Comparison of ENCODE assay signal across 9 mouse cellular contexts in the genomic region with DNA sequence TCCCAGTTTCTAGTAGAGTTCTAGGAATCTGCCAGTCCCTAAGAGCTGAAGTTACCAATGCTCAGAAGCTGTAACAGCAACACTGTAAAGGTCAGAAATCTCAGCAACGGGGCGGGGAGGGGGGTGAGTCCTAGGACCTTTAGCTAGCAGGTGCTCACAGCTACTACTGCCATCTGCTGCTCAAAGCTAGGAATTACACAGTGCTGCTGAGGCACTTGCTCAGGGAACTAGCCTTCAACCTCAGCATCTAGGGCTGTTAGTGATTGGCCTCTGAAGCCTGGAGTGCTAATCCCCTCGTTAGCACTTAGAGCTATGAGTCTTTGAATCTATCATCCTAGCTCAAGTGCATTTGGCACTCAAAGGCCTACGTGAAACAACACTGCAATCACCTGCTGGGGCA. TPM values are rescaled to one million over a fixed set of nuclear protein-coding genes. Genes with fewer than 3 reads are reported as not detected.
DNase-seq lines count a peak whose midpoint lies in the region; ATAC-seq and TF ChIP-seq lines count a peak whose summit lies in the region.
"Had no signal": no experiment of that assay in that cellular context is flagged by ENCODE, and none has a peak within 500 bp of the region (broad histone marks: within the 10 kb centered on the region; RNA-seq: fewer than 3 reads in every experiment).

No protein-coding gene starts in this region.

- 21% methylated on average over 4 of the region's 4 CpGs for WGBS in heart, adult 2 months
- WGBS in heart, embryonic 10.5 days = 14% methylated on average over 4 of the region's 4 CpGs
- WGBS in heart, postnatal 0 days = 14% methylated on average over 4 of the region's 4 CpGs
- WGBS in limb, embryonic 10.5 days = 11% methylated on average over 4 of the region's 4 CpGs
- 15% methylated on average over 4 of the region's 4 CpGs for WGBS in neural tube, embryonic 11.5 days

- no peak overlapping the region for H3K4me3 ChIP-seq in heart, adult 2 months
- H3K4me3 ChIP-seq in heart, embryonic 10.5 days = no peak overlapping the region
- H3K4me3 ChIP-seq in heart, postnatal 0 days (ENCODE audit: low read depth, low read length) = no peak overlapping the region
- H3K4me3 ChIP-seq in limb, embryonic 10.5 days = no peak overlapping the region
- no peak overlapping the region for H3K4me3 ChIP-seq in neural tube, embryonic 11.5 days (ENCODE audit: low read depth, low read length)

- H3K27me3 ChIP-seq in heart, adult 2 months (ENCODE audit: control insufficient read depth, insufficient read depth, low read length) = no peaks in the 10 kb centered on the region
- H3K27me3 ChIP-seq in heart, embryonic 10.5 days (ENCODE audit: insufficient read depth, poor library complexity, severe bottlenecking) = no peaks in the 10 kb centered on the region
- no peaks in the 10 kb centered on the region for H3K27me3 ChIP-seq in heart, postnatal 0 days (ENCODE audit: control insufficient read depth, insufficient read depth, low read length)
- H3K27me3 ChIP-seq in limb, embryonic 10.5 days (ENCODE audit: low read depth, poor library complexity, severe bottlenecking) = no peaks in the 10 kb centered on the region
- H3K27me3 ChIP-seq in neural tube, embryonic 11.5 days (ENCODE audit: control insufficient read depth, insufficient read depth, low read length) = no peaks in the 10 kb centered on the region

- H3K79me2 ChIP-seq in heart, adult 2 months (replicated peaks; ENCODE audit: control insufficient read depth, insufficient read depth, low read length) = no peaks in the 10 kb centered on the region; the same call in 1 of the 2 replicates

- peaks cover 3% of the 10 kb centered on the region; the same call in 1 of the 2 replicates for H3K4me1 ChIP-seq in heart, adult 2 months (ENCODE audit: control insufficient read depth, insufficient read depth, low read length)
- H3K4me1 ChIP-seq in heart, embryonic 10.5 days = no peaks in the 10 kb centered on the region
- H3K4me1 ChIP-seq in heart, postnatal 0 days (ENCODE audit: control insufficient read depth, insufficient read depth) = no peaks in the 10 kb centered on the region
- H3K4me1 ChIP-seq in limb, embryonic 10.5 days = peaks cover 3% of the 10 kb centered on the region; the same call in 1 of the 2 replicates
- H3K4me1 ChIP-seq in neural tube, embryonic 11.5 days (ENCODE audit: control insufficient read depth, insufficient read depth, low read length) = no peaks in the 10 kb centered on the region

- peak; percentile 93 for TF ChIP-seq CTCF in heart, adult 2 months (IDR thresholded peaks at IDR 0.05)
- TF ChIP-seq CTCF in heart, postnatal 0 days (IDR thresholded peaks at IDR 0.05; ENCODE audit: low read depth) = peak; percentile 64

- no peak overlapping the region for H3K4me2 ChIP-seq in heart, postnatal 0 days (ENCODE audit: low read depth, low read length)
- H3K4me2 ChIP-seq in neural tube, embryonic 11.5 days (ENCODE audit: low read depth) = no peak overlapping the region

- TF ChIP-seq POLR2A in heart, adult 2 months (IDR thresholded peaks at IDR 0.05; ENCODE audit: insufficient read depth, low read depth, low read length) = no peak

- peak; percentile 24 to 37 for DNase-seq in heart, adult 2 months
- DNase-seq in heart, embryonic 10.5 days (ENCODE audit: low spot score) = no peak
- DNase-seq in Muller cell, postnatal 12 days (ENCODE audit: inconsistent ontology term) = peak; percentile 25
- peak; percentile 50 to 65 for DNase-seq in cerebellum, postnatal 25 days
- DNase-seq in heart, postnatal 0 days (ENCODE audit: low spot score) = peak; percentile 46
- peak; percentile 61 for DNase-seq in limb, embryonic 10.5 days (ENCODE audit: low spot score)
- DNase-seq in neural tube, embryonic 11.5 days (ENCODE audit: low spot score) = peak; percentile 48
- DNase-seq in yolk sac, embryonic 10.5 days (ENCODE audit: low spot score) = peak; percentile 9

- no peak overlapping the region for H3K9ac ChIP-seq in heart, adult 2 months (ENCODE audit: low read depth, low read length)
- no peak overlapping the region for H3K9ac ChIP-seq in heart, postnatal 0 days (replicated peaks; ENCODE audit: low read depth, low read length)
- H3K9ac ChIP-seq in neural tube, embryonic 11.5 days (ENCODE audit: low read length) = no peak overlapping the region

- ATAC-seq in heart, postnatal 0 days (ENCODE audit: insufficient read depth, low read depth) = 0 out of 2 replicates have a peak, but pooled peaks have one; percentile 24
- ATAC-seq in neural tube, embryonic 11.5 days (ENCODE audit: insufficient read depth, low FRiP score, low TSS enrichment) = peak; percentile 58; the same call in 1 of the 2 replicates

- no peak overlapping the region for H3K27ac ChIP-seq in heart, adult 2 months
- H3K27ac ChIP-seq in heart, embryonic 10.5 days = no peak overlapping the region
- no peak overlapping the region for H3K27ac ChIP-seq in heart, postnatal 0 days (ENCODE audit: low read depth)
- H3K27ac ChIP-seq in limb, embryonic 10.5 days = no peak overlapping the region
- no peak overlapping the region for H3K27ac ChIP-seq in neural tube, embryonic 11.5 days (ENCODE audit: low read depth, low read length)

- no peak for TF ChIP-seq EP300 in heart, adult 2 months (IDR thresholded peaks at IDR 0.05; ENCODE audit: insufficient read depth, low read depth, low read length)
- no peak for TF ChIP-seq EP300 in heart, postnatal 0 days (IDR thresholded peaks at IDR 0.05; ENCODE audit: low read depth)

- H3K36me3 ChIP-seq in heart, adult 2 months (ENCODE audit: control insufficient read depth, insufficient read depth, low read length) = no peaks in the 10 kb centered on the region
- no peaks in the 10 kb centered on the region for H3K36me3 ChIP-seq in heart, embryonic 10.5 days
- H3K36me3 ChIP-seq in heart, postnatal 0 days (replicated peaks; ENCODE audit: control insufficient read depth, insufficient read depth, low read length) = no peaks in the 10 kb centered on the region
- H3K36me3 ChIP-seq in limb, embryonic 10.5 days = no peaks in the 10 kb centered on the region
- H3K36me3 ChIP-seq in neural tube, embryonic 11.5 days (ENCODE audit: control insufficient read depth, insufficient read depth, low read length) = no peaks in the 10 kb centered on the region

- intact Hi-C loops in heart, adult 2 months (cut with DNase I) = no loop called here

- H3K9me3 ChIP-seq in heart, embryonic 10.5 days = no peaks in the 10 kb centered on the region
- H3K9me3 ChIP-seq in heart, postnatal 0 days (replicated peaks; ENCODE audit: control insufficient read depth, low read length) = no peaks in the 10 kb centered on the region
- H3K9me3 ChIP-seq in limb, embryonic 10.5 days (replicated peaks) = no peaks in the 10 kb centered on the region
- H3K9me3 ChIP-seq in neural tube, embryonic 11.5 days (ENCODE audit: control insufficient read depth, low read length) = no peaks in the 10 kb centered on the region

RNA-seq across cellular contexts. Expression of a gene that starts 14.4 kb away (rescaled TPM):
- 1 to 10 TPM; 7.5 to 8.1 TPM for total RNA-seq in heart, adult 2 months (2021)
- polyA plus RNA-seq in heart, adult 2 months (2012; rRNA removed) = 1.4 and 5.5 TPM in 2 replicates
- 9.2 and 15.4 TPM in 2 replicates for polyA plus RNA-seq in heart, embryonic 10.5 days (2016; fragmentation: Nextera tagmentation; extraction: Ambion mirVana)
- total RNA-seq in heart, postnatal 0 days (2014; rRNA removed; ENCODE audit: low replicate concordance) = 4.7 and 7.1 TPM in 2 replicates
- polyA plus RNA-seq in heart, postnatal 0 days (2015; fragmentation: Nextera tagmentation; extraction: Ambion mirVana) = 8.8 and 8.9 TPM in 2 replicates
- 16.2 and 18.1 TPM in 2 replicates for polyA plus RNA-seq in limb, embryonic 10.5 days (2016; fragmentation: Nextera tagmentation; extraction: Ambion mirVana)
- 17.2 and 21.6 TPM in 2 replicates for polyA plus RNA-seq in neural tube, embryonic 11.5 days (2014; fragmentation: Nextera tagmentation; extraction: Ambion mirVana)

RNA-seq across cellular contexts. Expression of a gene that starts 18.0 kb away (rescaled TPM):
- not detected for total RNA-seq in heart, adult 2 months (2021)
- 0.06 TPM in 1 of 2 replicates, not detected in the other for polyA plus RNA-seq in heart, adult 2 months (2012; rRNA removed)
- polyA plus RNA-seq in heart, embryonic 10.5 days (2016; fragmentation: Nextera tagmentation; extraction: Ambion mirVana) = 0.20 and 0.22 TPM in 2 replicates
- not detected in 2 replicates for total RNA-seq in heart, postnatal 0 days (2014; rRNA removed; ENCODE audit: low replicate concordance)
- polyA plus RNA-seq in heart, postnatal 0 days (2015; fragmentation: Nextera tagmentation; extraction: Ambion mirVana) = 0.07 and 0.18 TPM in 2 replicates
- polyA plus RNA-seq in limb, embryonic 10.5 days (2016; fragmentation: Nextera tagmentation; extraction: Ambion mirVana) = 0.19 and 0.34 TPM in 2 replicates
- 0.19 and 0.32 TPM in 2 replicates for polyA plus RNA-seq in neural tube, embryonic 11.5 days (2014; fragmentation: Nextera tagmentation; extraction: Ambion mirVana)
- total RNA-seq: left cerebral cortex, postnatal 10 days had no signal

RNA-seq across cellular contexts. Expression of a gene that starts 21.6 kb away (rescaled TPM):
- 10 to 100 TPM; 15.5 to 17.0 TPM for total RNA-seq in heart, adult 2 months (2021)
- 5.9 and 10.2 TPM in 2 replicates for polyA plus RNA-seq in heart, adult 2 months (2012; rRNA removed)
- polyA plus RNA-seq in heart, embryonic 10.5 days (2016; fragmentation: Nextera tagmentation; extraction: Ambion mirVana) = 15.2 and 17.4 TPM in 2 replicates
- 16.4 and 31.8 TPM in 2 replicates for total RNA-seq in heart, postnatal 0 days (2014; rRNA removed; ENCODE audit: low replicate concordance)
- polyA plus RNA-seq in heart, postnatal 0 days (2015; fragmentation: Nextera tagmentation; extraction: Ambion mirVana) = 16.2 and 17.9 TPM in 2 replicates
- 15.8 and 16.5 TPM in 2 replicates for polyA plus RNA-seq in limb, embryonic 10.5 days (2016; fragmentation: Nextera tagmentation; extraction: Ambion mirVana)
- 24.9 and 27.3 TPM in 2 replicates for polyA plus RNA-seq in neural tube, embryonic 11.5 days (2014; fragmentation: Nextera tagmentation; extraction: Ambion mirVana)

RNA-seq across cellular contexts. Expression of a gene that starts 45.9 kb away (rescaled TPM):
- total RNA-seq in heart, adult 2 months (2021) = 1 to 10 TPM; 3.7 to 5.3 TPM
- 3.0 and 5.7 TPM in 2 replicates for polyA plus RNA-seq in heart, adult 2 months (2012; rRNA removed)
- polyA plus RNA-seq in heart, embryonic 10.5 days (2016; fragmentation: Nextera tagmentation; extraction: Ambion mirVana) = 6.9 and 9.6 TPM in 2 replicates
- total RNA-seq in heart, postnatal 0 days (2014; rRNA removed; ENCODE audit: low replicate concordance) = 6.7 and 7.9 TPM in 2 replicates
- polyA plus RNA-seq in heart, postnatal 0 days (2015; fragmentation: Nextera tagmentation; extraction: Ambion mirVana) = 5.1 and 6.6 TPM in 2 replicates
- polyA plus RNA-seq in limb, embryonic 10.5 days (2016; fragmentation: Nextera tagmentation; extraction: Ambion mirVana) = 6.3 and 7.8 TPM in 2 replicates
- 9.3 and 11.8 TPM in 2 replicates for polyA plus RNA-seq in neural tube, embryonic 11.5 days (2014; fragmentation: Nextera tagmentation; extraction: Ambion mirVana)
